Mouse (Mus musculus): ENCODE results near the gene Noc2l. TPM values are rescaled to one million over a fixed set of nuclear protein-coding genes. Genes with fewer than 3 reads are reported as not detected.

Gene Noc2l
- total RNA-seq (2021) = 10 to 100 TPM; 22.9 to 27.0 TPM
- long read RNA-seq, experiment 1, transcript Noc2l-201 (19 exons, 2,785 nt) = major isoform, 24 of 32 reads
- long read RNA-seq, experiment 1, partial matches to known transcripts = 3 of 32 reads
- long read RNA-seq, experiment 1, other reads (novel, unspliced or antisense) = 5 of 32 reads
- long read RNA-seq, experiment 2, transcript Noc2l-201 (19 exons, 2,785 nt) = major isoform, 13 of 16 reads
- long read RNA-seq, experiment 2, partial matches to known transcripts = 0 of 16 reads
- long read RNA-seq, experiment 2, other reads (novel, unspliced or antisense) = 3 of 16 reads

GRCm38 (mm10) chr4:156235808-156236533 lies at the start of gene Noc2l:
Noc2l (plus strand) TSS chr4:156236010.
- DNase-seq = peak; percentile 92 to 94

GRCm38 (mm10) chr4:156188162-156188810 lies 47.5 kb upstream of the Noc2l start:
- no peak for DNase-seq

GRCm38 (mm10) chr4:156188811-156189323 lies 46.9 kb upstream of the Noc2l start:
- no peak for DNase-seq

- peak; percentile 42 to 49 for DNase-seq
These were observed 43.2 kb upstream of the Noc2l start for GRCm38 (mm10) chr4:156192421-156193199.

DNA sequence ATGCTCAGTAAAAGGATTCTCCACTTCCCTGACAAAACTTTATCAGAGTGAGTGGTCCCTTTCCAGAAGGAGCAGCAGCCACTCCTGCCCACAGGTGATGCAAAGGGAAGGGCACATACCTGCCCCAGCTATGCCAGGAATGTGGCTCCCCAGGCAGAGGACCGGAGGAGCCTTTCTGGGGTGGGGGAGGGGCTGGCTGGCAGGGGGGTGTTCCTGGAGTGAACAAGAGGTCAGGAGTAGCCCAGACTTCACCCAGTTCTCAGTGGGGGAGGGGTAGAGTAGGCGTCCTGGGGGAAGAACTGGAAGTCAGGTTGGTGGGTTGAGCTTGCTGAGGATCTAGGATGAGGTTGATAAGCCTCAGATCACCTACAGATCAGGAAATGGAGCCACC lies 42.6 kb upstream of the Noc2l start:
- no peak for DNase-seq

DNA sequence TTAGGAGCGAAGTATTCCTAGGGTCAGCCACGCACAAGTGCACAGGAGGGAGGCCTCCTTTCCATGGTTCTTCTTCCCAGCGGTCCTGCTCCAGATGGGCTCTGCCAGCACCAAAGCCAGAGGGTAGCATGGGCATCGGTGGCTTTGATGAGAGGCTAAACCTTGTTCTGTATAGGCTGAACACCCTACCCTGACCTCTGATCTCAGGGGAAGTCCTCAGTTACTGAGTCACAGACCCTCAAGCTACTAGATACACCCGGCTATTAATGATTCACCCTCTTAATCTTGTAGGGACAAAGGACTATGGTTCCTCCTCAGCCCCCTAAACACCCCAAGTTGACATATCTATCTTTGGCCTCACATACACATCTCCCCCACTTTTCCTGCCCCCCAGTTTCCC lies 41.9 kb upstream of the Noc2l start:
- DNase-seq = no peak

GRCm38 (mm10) chr4:156194346-156194745 lies 41.5 kb upstream of the Noc2l start:
- no peak for DNase-seq

- peak; percentile 60 to 69 for DNase-seq
These were observed 39.6 kb upstream of the Noc2l start for GRCm38 (mm10) chr4:156195927-156196870.

- peak; percentile 77 to 81 for DNase-seq
These were observed 38.5 kb upstream of the Noc2l start, which contains the start of gene Agrn for GRCm38 (mm10) chr4:156197131-156197828. Agrn (minus strand) TSS chr4:156197488.

DNA sequence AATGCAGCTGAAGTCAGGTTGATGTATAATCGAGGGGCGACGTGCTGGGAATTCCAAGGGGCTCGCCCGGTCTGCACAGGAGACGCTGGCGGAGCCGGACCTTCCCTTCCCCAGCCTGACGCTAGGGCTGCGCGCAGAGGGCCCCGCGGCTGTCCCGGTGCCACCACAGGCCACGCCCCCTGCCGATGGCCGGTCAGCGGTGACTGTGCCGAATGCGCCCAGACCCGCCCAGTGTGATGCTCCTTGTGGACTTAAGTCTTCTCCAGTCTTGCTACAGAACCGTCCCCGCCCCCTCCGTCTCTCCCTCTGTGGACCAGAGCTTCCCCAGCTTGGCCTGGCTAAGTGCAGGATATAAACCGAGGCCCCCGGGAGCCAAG lies 38.0 kb upstream of the Noc2l start:
- peak; percentile 88 to 94 for DNase-seq

GRCm38 (mm10) chr4:156200623-156201475 lies 35.0 kb upstream of the Noc2l start, which contains the start of gene Isg15:
Isg15 (minus strand) TSS chr4:156200818.
- peak; percentile 54 to 63 for DNase-seq

DNA sequence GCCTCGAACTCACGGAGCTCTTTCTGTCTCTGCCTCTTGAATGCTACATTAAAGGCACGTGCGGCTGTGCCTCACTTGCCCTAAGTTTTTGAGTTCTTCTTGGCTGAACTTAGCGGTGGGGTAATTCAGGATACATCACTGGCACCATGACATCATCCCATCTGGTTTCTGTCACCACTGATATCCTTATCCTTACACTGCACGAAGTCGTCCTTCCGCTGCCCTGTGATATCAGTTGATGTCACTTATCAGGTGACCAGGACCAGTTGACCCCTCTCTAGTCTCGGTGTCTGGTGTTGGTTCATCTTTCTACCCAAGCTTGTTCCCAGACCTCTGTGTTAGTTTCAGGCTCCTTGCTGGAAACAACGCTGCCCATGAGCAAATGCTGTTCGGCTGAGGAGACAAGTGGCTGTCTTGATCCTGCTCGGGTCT lies 33.3 kb upstream of the Noc2l start:
- peak in 1 of 2 experiments; percentile 39 for DNase-seq

DNA sequence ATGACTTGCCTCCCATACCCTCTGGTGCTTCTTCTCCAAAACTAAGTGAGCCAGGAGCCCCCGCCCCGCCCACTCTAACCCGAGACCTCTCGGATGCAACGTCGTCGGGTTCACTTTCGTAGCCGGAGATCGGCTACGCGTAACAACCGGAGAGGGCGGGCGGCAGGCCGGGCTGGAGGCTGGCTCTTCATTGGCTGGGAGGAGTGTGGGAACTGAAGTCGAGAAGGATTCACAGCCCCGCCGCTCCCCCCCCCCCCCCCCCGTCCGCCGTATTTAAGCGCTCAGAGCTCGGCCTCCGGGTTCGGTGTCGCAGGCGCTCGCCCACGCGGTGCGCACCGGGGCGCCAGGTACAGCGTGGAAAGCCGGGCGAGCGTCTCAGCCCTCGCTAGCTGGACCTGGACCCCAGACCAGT lies 32.8 kb upstream of the Noc2l start, which contains the start of gene AW011738:
TSS of gene AW011738 (plus strand) at position 304 of the 412 bp plus-strand sequence.
- DNase-seq = peak; percentile 86 to 90

DNA sequence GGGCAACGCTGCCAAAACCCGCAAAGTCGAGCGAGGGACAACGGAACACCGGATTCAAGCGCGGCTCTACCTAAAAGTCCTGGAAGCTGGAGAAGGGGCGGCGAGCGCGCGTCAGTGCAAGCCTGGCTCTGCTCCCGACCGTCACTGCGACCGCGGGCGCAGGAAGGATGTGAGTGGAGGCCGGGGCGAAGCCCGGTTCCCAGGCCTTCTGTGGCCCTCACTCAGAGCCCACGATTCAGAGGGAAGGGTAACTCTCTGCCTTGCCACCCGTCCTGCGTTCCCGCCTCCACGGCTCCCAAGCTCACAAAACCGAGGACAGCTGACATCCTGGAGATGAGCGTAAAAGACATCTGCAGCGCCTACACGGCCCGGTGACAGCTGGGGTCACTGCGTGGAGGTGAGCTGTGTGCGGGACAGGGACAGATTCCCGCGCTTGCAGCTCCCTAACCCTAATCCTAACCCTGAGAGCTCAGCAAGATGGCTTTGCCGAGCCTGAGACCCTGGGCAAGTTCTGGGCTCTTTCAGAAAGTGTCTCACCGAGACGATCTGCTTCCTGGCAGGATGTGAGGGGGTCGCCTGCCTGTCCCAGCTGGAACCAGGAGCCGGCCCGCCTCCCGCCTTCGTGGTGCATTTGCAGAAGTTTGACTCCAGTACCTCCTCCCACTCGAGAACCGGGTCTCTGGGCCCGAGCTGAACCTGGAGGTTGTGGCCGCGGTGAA lies 32.2 kb upstream of the Noc2l start:
- peak; percentile 36 to 42 for DNase-seq

DNA sequence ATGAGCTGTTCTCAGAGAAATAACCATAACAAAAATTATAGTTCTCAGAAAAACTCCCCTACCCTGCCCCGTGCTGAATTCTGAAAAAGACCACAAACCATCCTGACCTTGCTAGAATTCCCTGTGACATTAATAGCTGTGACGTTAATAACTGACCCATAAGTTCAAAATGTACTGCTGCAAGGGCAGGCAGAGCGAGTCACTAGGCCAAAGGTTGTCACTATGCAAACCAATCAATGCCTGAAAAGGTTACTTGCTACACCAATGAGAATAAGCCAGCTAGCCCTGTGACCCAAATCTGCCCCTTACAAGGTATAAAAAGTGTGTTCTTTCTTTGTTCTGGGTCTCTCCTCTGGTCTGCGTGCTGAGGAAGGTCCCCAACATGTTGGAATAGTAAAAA lies 26.9 kb upstream of the Noc2l start:
- DNase-seq = no peak

DNA sequence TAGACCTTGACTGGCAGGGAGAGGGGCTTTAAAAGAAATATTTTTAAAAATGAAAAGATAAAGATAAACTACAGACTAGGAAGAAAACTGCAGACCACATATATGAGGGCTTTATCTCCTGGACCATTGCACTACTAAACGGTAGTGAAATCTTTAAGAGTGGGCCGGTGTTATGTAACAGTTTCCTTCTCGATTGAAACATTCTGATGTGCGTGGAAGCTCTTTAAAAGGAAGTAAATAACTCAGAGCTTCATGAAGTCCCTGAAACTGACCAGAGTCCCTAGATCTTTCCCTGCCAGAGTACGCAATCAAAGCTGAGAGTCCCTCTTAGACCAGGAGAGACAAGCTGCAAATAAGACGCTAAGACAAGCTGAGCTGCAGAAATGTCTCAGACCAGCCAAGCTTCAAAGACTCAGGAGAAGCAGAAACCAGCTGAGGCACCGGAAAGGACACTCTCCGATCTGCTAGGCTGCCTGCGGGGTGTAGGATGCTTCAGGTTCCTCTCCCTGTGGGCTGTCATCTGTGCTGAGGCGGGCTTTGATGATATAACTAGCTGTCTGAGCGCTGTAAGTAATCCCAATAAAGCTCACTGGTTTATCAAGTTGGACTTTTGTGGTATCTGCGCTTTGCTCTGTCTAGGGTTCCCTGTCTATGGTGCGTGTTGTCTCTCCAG lies 25.7 kb upstream of the Noc2l start:
- no peak for DNase-seq

- no peak for DNase-seq
These were observed 22.7 kb upstream of the Noc2l start for GRCm38 (mm10) chr4:156213134-156213533.

DNA sequence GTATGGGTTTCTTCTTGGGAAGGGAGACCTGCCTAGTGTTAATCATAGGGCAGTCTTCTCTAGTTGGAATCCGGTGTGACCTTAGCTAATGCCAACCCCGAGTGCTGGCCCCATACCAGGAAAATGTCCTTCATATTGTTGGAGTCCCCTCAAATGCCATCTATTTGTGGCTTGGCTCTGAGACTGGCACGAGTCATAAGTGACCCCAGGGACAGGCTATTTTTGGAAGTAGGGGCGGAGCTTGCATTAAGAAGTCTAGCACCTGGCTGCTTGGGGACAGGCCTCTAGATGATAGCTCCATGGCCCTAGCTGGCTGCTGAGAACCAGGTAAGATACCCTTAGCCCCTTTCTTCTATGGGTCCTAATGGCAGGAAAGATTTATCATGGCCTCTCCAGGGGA lies 20.2 kb upstream of the Noc2l start, which contains the start of gene Perm1:
TSS of gene Perm1 (plus strand) at position 220 of the 400 bp plus-strand sequence.
- peak; percentile 87 to 89 for DNase-seq

Data from heart, adult 18-20 months (tissue).